Mouse (Mus musculus) thymus, adult 2 months (tissue): ENCODE results near the gene Surf4. TPM values are rescaled to one million over a fixed set of nuclear protein-coding genes. Genes with fewer than 3 reads are reported as not detected.

Experiments
- DNase-seq: peaks from one replicate; pipeline ENCODE4 v3.0.0; 2021
- H3K27ac ChIP-seq: fragments of 200-500 bp; 2 replicates; pipeline ENCODE4 v1.5.1; 2012; ENCODE audit warnings: low read length, control low read depth; ENCODE audit not compliant: control insufficient read depth, insufficient read depth
- H3K27me3 ChIP-seq: fragments of 200-500 bp; 2 replicates; pipeline ENCODE4 v1.6.1; 2012; ENCODE audit warnings: mild to moderate bottlenecking, low read length, moderate library complexity, mixed read lengths; ENCODE audit not compliant: control insufficient read depth, insufficient read depth
- H3K36me3 ChIP-seq: fragments of 200-500 bp; 2 replicates; pipeline ENCODE4 v1.6.1; 2012; ENCODE audit warnings: mild to moderate bottlenecking, low read length, moderate library complexity; ENCODE audit not compliant: control insufficient read depth, insufficient read depth
- H3K4me1 ChIP-seq: fragments of 200-500 bp; replicated peaks from 2 replicates; pipeline ENCODE4 v1.6.1; 2012; ENCODE audit warnings: low read length; ENCODE audit not compliant: control insufficient read depth, insufficient read depth
- H3K4me3 ChIP-seq: fragments of 200-500 bp; 2 replicates; pipeline ENCODE4 v1.5.1; 2012; ENCODE audit warnings: mild to moderate bottlenecking, low read length, control low read depth, moderate library complexity; ENCODE audit not compliant: control insufficient read depth, insufficient read depth
- CTCF ChIP-seq: fragments of 200-500 bp; IDR thresholded peaks from 2 replicates; pipeline ENCODE4 v1.5.1; 2012; ENCODE audit warnings: mild to moderate bottlenecking, control low read depth, low read length, moderate library complexity, borderline replicate concordance; ENCODE audit not compliant: control insufficient read depth, poor library complexity, insufficient read depth; ENCODE audit errors: extremely low read depth
- POLR2A ChIP-seq: fragments of 200-500 bp; IDR thresholded peaks from 2 replicates; pipeline ENCODE4 v1.6.1; 2012; ENCODE audit warnings: mild to moderate bottlenecking, low read length, control low read depth, moderate library complexity; ENCODE audit not compliant: control insufficient read depth, poor library complexity, insufficient read depth; ENCODE audit errors: extremely low read depth
- WGBS: fragments of 180-500 bp; shearing (Covaris S2); methylation state at CpG from one replicate; pipeline ENCODE4 v1.1.7; 2018; 5-methylcytosine and 5-hydroxymethylcytosine counted together
- polyA plus RNA-seq: library from polyadenylated mRNA; depleted of rRNA; stranded (reverse); fragments of >200 nt; gene quantifications from 2 replicates; pipeline ENCODE4 v1.2.3, GENCODE M21; 2012; rRNA removed

The Surf4 gene
- 410 and 472 TPM in 2 replicates for polyA plus RNA-seq

GRCm38 (mm10) chr2:26933304-26934055 lies at the start of gene Surf4, which contains the start of gene Stkld1:
Gene Surf4, minus strand, starts transcription at chr2:26933928.
Gene Stkld1, plus strand, starts transcription at chr2:26934047.
- WGBS: 2% methylated on average over 64 of the region's 70 CpGs
- DNase-seq: peak; percentile 93
- peak within 1 kb of the TSS; percentile 77 for H3K4me3 ChIP-seq
- H3K27me3 ChIP-seq: no peaks in the 10 kb centered on the region
- H3K27ac ChIP-seq: peak within 1 kb of the TSS; percentile 56
- peaks cover 38% of the 10 kb centered on the region for H3K4me1 ChIP-seq
- H3K36me3 ChIP-seq: no peaks in the 10 kb centered on the region
- TF ChIP-seq CTCF (peak; percentile 22; the same call in 1 of the 2 replicates), POLR2A (peak; percentile 76)

DNA sequence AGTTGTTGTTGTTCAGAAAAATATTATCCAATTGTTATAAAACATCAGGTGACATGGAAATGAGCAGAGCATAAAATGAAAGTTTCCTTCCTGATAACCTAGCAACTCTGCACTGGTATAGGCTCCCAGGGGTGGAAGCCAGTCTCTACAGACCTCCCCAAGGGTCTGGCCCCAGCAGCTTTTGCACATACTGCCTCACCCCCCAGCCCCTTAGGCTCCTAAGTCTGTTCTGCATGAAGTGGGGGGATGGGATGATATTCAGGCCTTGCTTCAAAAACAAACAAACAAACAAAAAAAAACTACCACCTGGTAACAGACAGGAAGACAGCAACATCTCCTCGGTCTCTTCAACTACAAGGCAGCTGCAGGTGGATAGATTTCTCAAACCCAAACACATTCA lies 46.6 kb upstream of the Surf4 start:
- Histone ChIP-seq H3K27me3 (no peaks in the 10 kb centered on the region), H3K4me1 (no peaks in the 10 kb centered on the region), H3K27ac (no peak overlapping the region), H3K4me3 (no peak overlapping the region), H3K36me3 (no peaks in the 10 kb centered on the region)
- no peak for TF ChIP-seq CTCF
- TF ChIP-seq POLR2A: no peak
- WGBS: 68% methylated on average over 1 of the region's 1 CpGs
- peak; percentile 27 for DNase-seq

- DNase-seq: no peak
- Histone ChIP-seq H3K36me3 (no peaks in the 10 kb centered on the region), H3K27ac (0 out of 2 replicates have a peak overlapping the region, but pooled peaks have one; percentile 45), H3K4me3 (no peak overlapping the region), H3K4me1 (peaks cover 20% of the 10 kb centered on the region), H3K27me3 (no peaks in the 10 kb centered on the region)
- TF ChIP-seq POLR2A (no peak), CTCF (no peak)
- 15% methylated on average over 4 of the region's 4 CpGs for WGBS
Measured at GRCm38 (mm10) chr2:26973960-26974359, 40.2 kb upstream of the Surf4 start.

GRCm38 (mm10) chr2:26973116-26973515 lies 39.4 kb upstream of the Surf4 start, which contains the start of gene Adamts13:
Gene Adamts13, plus strand, starts transcription at chr2:26973416.
- WGBS: 86% methylated on average over 3 of the region's 3 CpGs
- no peaks in the 10 kb centered on the region for H3K36me3 ChIP-seq
- no peak within 1 kb of the TSS for H3K4me3 ChIP-seq
- no peak for DNase-seq
- H3K4me1 ChIP-seq: peaks cover 20% of the 10 kb centered on the region
- H3K27me3 ChIP-seq: no peaks in the 10 kb centered on the region
- TF ChIP-seq POLR2A (no peak), CTCF (no peak)
- 0 out of 2 replicates have a peak within 1 kb of the TSS, but pooled peaks have one; percentile 45 for H3K27ac ChIP-seq

- Histone ChIP-seq H3K4me1 (peaks cover 13% of the 10 kb centered on the region), H3K4me3 (no peak overlapping the region), H3K27ac (no peak overlapping the region), H3K36me3 (no peaks in the 10 kb centered on the region), H3K27me3 (no peaks in the 10 kb centered on the region)
- no peak for DNase-seq
- 88% methylated on average over 2 of the region's 2 CpGs for WGBS
- TF ChIP-seq CTCF: no peak
- TF ChIP-seq POLR2A: no peak
Measured at GRCm38 (mm10) chr2:26967262-26967661, 33.5 kb upstream of the Surf4 start.

GRCm38 (mm10) chr2:26964724-26965370 lies 31.1 kb upstream of the Surf4 start:
- peaks cover 12% of the 10 kb centered on the region for H3K36me3 ChIP-seq
- H3K27ac ChIP-seq: peak overlapping the region; percentile 79; the same call in 1 of the 2 replicates
- no peak for DNase-seq
- WGBS: 23% methylated on average over 14 of the region's 14 CpGs
- no peaks in the 10 kb centered on the region for H3K27me3 ChIP-seq
- no peak for TF ChIP-seq CTCF
- H3K4me1 ChIP-seq: peaks cover 14% of the 10 kb centered on the region
- H3K4me3 ChIP-seq: peak overlapping the region; percentile 86
